12 mouse cellular contexts compared by ENCODE assay signal in the genomic region with DNA sequence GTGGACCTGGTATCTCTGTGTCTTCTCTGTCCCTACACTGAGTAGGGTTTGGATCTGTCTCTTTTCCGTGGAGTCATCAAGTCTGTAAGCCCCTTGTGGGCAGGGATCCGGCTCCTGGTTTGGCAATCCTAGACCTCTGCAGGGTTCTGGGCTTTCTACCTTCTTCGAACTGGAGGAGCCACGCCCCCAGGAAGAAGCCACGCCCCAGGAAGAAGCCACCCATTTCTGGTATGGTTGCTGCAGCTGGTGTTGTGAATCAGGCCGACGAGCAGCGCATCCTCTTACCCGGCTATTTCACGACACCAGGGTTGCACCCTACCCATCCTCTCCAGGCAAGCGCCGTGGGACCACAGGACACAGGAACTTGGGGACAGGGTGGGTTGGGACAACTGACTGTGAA. TPM values are rescaled to one million over a fixed set of nuclear protein-coding genes. Genes with fewer than 3 reads are reported as not detected.
DNase-seq lines count a peak whose midpoint lies in the region; ATAC-seq and TF ChIP-seq lines count a peak whose summit lies in the region.
"Had no signal": no experiment of that assay in that cellular context is flagged by ENCODE, and none has a peak within 500 bp of the region (broad histone marks: within the 10 kb centered on the region; RNA-seq: fewer than 3 reads in every experiment).

No protein-coding gene starts in this region.

- no peak overlapping the region for H3K9ac ChIP-seq in hindbrain, postnatal 0 days (replicated peaks; ENCODE audit: low read length)
- no peak overlapping the region for H3K9ac ChIP-seq in hindbrain, embryonic 14.5 days
- H3K9ac ChIP-seq in CH12.LX (ENCODE audit: insufficient read depth, low read depth), result no peak overlapping the region

- TF ChIP-seq EP300 in CH12.LX (IDR thresholded peaks at IDR 0.05; ENCODE audit: low read length), result no peak

- ATAC-seq in hindbrain, postnatal 0 days, result 0 out of 2 replicates have a peak, but pooled peaks have one; percentile 1
- ATAC-seq in hindbrain, embryonic 14.5 days (ENCODE audit: low FRiP score), result no peak
- peak; percentile 18 to 28; a peak in 2 of 4 replicates for ATAC-seq in hematopoietic stem cell, adult 5-6 weeks (replicated peaks in 1 of 2; ENCODE audit: insufficient read depth in 1 of 2, low FRiP score in 2 of 2, low TSS enrichment in 1 of 2, low read depth in 1 of 2, poor library complexity in 2 of 2, severe bottlenecking in 2 of 2)

- no peaks in the 10 kb centered on the region for H3K4me1 ChIP-seq in hindbrain, postnatal 0 days (ENCODE audit: insufficient read depth, low read length)
- no peaks in the 10 kb centered on the region for H3K4me1 ChIP-seq in hindbrain, embryonic 14.5 days (replicated peaks; ENCODE audit: control insufficient read depth, insufficient read depth, low read length)
- H3K4me1 ChIP-seq in CH12.LX (ENCODE audit: control insufficient read depth in 1 of 2, insufficient read depth in 2 of 2), result peaks cover 2 to 19% of the 10 kb centered on the region in 2 experiments; a peak in 3 of 4 replicates

- no peak overlapping the region for H3K4me2 ChIP-seq in hindbrain, postnatal 0 days (ENCODE audit: low read depth, low read length)
- no peak overlapping the region for H3K4me2 ChIP-seq in hindbrain, embryonic 14.5 days (replicated peaks)
- no peak overlapping the region for H3K4me2 ChIP-seq in CH12.LX (ENCODE audit: insufficient read depth, low read depth, poor library complexity, severe bottlenecking)

- no peak overlapping the region for H3K4me3 ChIP-seq in hindbrain, postnatal 0 days (ENCODE audit: low read length)
- no peak overlapping the region for H3K4me3 ChIP-seq in hindbrain, embryonic 14.5 days (replicated peaks; ENCODE audit: low read length)
- no peak overlapping the region for H3K4me3 ChIP-seq in CH12.LX (replicated peaks in 1 of 3; ENCODE audit: low read depth in 2 of 3, low read length in 2 of 3, poor library complexity in 1 of 3)
- H3K4me3 ChIP-seq: hindbrain, embryonic 10.5 days had no signal

- WGBS in hindbrain, postnatal 0 days, result 57% methylated on average over 12 of the region's 12 CpGs
- WGBS in hindbrain, embryonic 14.5 days, result 61% methylated on average over 12 of the region's 12 CpGs

- no peaks in the 10 kb centered on the region for H3K9me3 ChIP-seq in hindbrain, postnatal 0 days (ENCODE audit: low read length)
- H3K9me3 ChIP-seq in hindbrain, embryonic 14.5 days (ENCODE audit: control insufficient read depth, low read length), result no peaks in the 10 kb centered on the region
- H3K9me3 ChIP-seq in CH12.LX (replicated peaks; ENCODE audit: low read length), result no peaks in the 10 kb centered on the region
- H3K9me3 ChIP-seq: hindbrain, embryonic 10.5 days had no signal

- H3K27ac ChIP-seq in hindbrain, postnatal 0 days, result no peak overlapping the region
- H3K27ac ChIP-seq in hindbrain, embryonic 14.5 days, result no peak overlapping the region
- no peak overlapping the region for H3K27ac ChIP-seq in CH12.LX (ENCODE audit: insufficient read depth, low read depth)
- H3K27ac ChIP-seq: hindbrain, embryonic 10.5 days; stomach, postnatal 0 days had no signal

- dilution Hi-C loops in CH12.LX (cut with MboI; ENCODE audit: extremely low pct_ligation_motif_present, extremely low pct_unique_long_range_greater_than_20kb, low sequenced_read_pairs), result no loop called here

- no peak for TF ChIP-seq CTCF in hindbrain, postnatal 0 days (IDR thresholded peaks at IDR 0.05; ENCODE audit: low read depth)
- TF ChIP-seq CTCF in CH12.LX (conservative IDR thresholded peaks at IDR 0.05 in 1 of 2, IDR thresholded peaks at IDR 0.05 in 1 of 2; ENCODE audit: low read depth in 2 of 2, low read length in 2 of 2), result no peak

- TF ChIP-seq POLR2A in CH12.LX (IDR thresholded peaks at IDR 0.05; ENCODE audit: low read depth, low read length), result no peak

- in situ Hi-C loops in CH12.LX (cut with MboI; ENCODE audit: low pct_ligation_motif_present, low pct_unique_long_range_greater_than_20kb, low sequenced_read_pairs), result no loop called here

- no peak for DNase-seq in hindbrain, postnatal 0 days (ENCODE audit: low spot score)
- DNase-seq in hindbrain, embryonic 14.5 days (ENCODE audit: low spot score), result no peak
- DNase-seq in CH12.LX (ENCODE audit: extremely low read depth), result peak; percentile 27
- peak; percentile 38 for DNase-seq in thymus, postnatal 0 days (ENCODE audit: low spot score)
- DNase-seq in frontal cortex, postnatal 10 days (ENCODE audit: low spot score in 2 of 2), result no peak
- no peak for DNase-seq in layer of hippocampus, adult 8-10 months (ENCODE audit: low spot score in 2 of 2)
- no peak for DNase-seq in adipocyte (ENCODE audit: low spot score)
- DNase-seq: kidney, adult 11 months had no signal

- no peaks in the 10 kb centered on the region for H3K79me2 ChIP-seq in CH12.LX (replicated peaks; ENCODE audit: control insufficient read depth, extremely low read depth, insufficient read depth, poor library complexity, severe bottlenecking)

- H3K27me3 ChIP-seq in hindbrain, postnatal 0 days (ENCODE audit: insufficient read depth, low read length), result no peaks in the 10 kb centered on the region
- H3K27me3 ChIP-seq in hindbrain, embryonic 14.5 days (ENCODE audit: control insufficient read depth, insufficient read depth, low read length), result no peaks in the 10 kb centered on the region
- no peaks in the 10 kb centered on the region for H3K27me3 ChIP-seq in CH12.LX (replicated peaks)

- H3K36me3 ChIP-seq in hindbrain, postnatal 0 days (ENCODE audit: insufficient read depth, low read length), result peaks cover 5% of the 10 kb centered on the region; the same call in 1 of the 2 replicates
- H3K36me3 ChIP-seq in hindbrain, embryonic 14.5 days (replicated peaks; ENCODE audit: control insufficient read depth, insufficient read depth), result peaks cover 37% of the 10 kb centered on the region
- peaks cover 0 to 33% of the 10 kb centered on the region in 2 experiments for H3K36me3 ChIP-seq in CH12.LX (replicated peaks in 1 of 2; ENCODE audit: control insufficient read depth in 1 of 2, insufficient read depth in 1 of 2, low read length in 1 of 2)

- TF ChIP-seq RAD21 in CH12.LX (IDR thresholded peaks at IDR 0.05; ENCODE audit: low read depth, low read length), result no peak

TF ChIP-seq in CH12.LX, 34 proteins besides CTCF, POLR2A, EP300 and RAD21:
- TF ChIP-seq ELF1 (IDR thresholded peaks at IDR 0.05; ENCODE audit: low read depth, low read length) (peak; percentile 45; the same call in 1 of the 2 replicates), MAX (IDR thresholded peaks at IDR 0.05; ENCODE audit: low read length) (no peak), POLR2AphosphoS2 (IDR thresholded peaks at IDR 0.05; ENCODE audit: low read depth, low read length) (no peak)
TF ChIP-seq in CH12.LX: peak in this region for 1.

RNA-seq across cellular contexts. Expression of gene Slc12a3, which starts 4.9 kb away (rescaled TPM):
- 0.05 TPM in 1 of 2 replicates, not detected in the other for total RNA-seq in hindbrain, postnatal 0 days (2014; rRNA removed)
- 0.06 and 0.21 TPM in 2 replicates for polyA plus RNA-seq in hindbrain, postnatal 0 days (2015; fragmentation: Nextera tagmentation; extraction: Ambion mirVana)
- 0.07 TPM in 1 of 2 replicates, not detected in the other for polyA plus RNA-seq in hindbrain, embryonic 14.5 days (2014; fragmentation: Nextera tagmentation; extraction: Ambion mirVana)
- total RNA-seq in CH12.LX (2012; rRNA removed) (0.17 and 0.21 TPM in 2 replicates), CH12.LX (2014; rRNA removed) (0.08 TPM in 1 of 2 replicates, not detected in the other)
- polyA plus RNA-seq in CH12.LX (2012; ENCODE audit: insufficient read length, low read depth), result 0.19 TPM in 1 of 2 replicates, not detected in the other
- not detected in 2 replicates for total RNA-seq in hematopoietic stem cell, adult 5-6 weeks (2017)
- 0.12 and 0.21 TPM in 2 replicates for polyA plus RNA-seq in thymus, postnatal 0 days (2015; fragmentation: Nextera tagmentation; extraction: Ambion mirVana)
- total RNA-seq in layer of hippocampus, adult 8-10 months (2022), result under 1 TPM; 0.55 to 0.94 (median 0.79) TPM
- polyA plus RNA-seq: C2C12 had no signal

Comparison
In these comparisons a context has a peak if more than half of its experiments do, and no peak if none do; other contexts are left out.
1. DNase-seq: peak in CH12.LX (single experiment) and thymus, postnatal 0 days (single experiment); none in hindbrain, postnatal 0 days (single experiment), hindbrain, embryonic 14.5 days (single experiment), frontal cortex, postnatal 10 days (0 of 2), layer of hippocampus, adult 8-10 months (0 of 2) and adipocyte (single experiment).